In genomic region chr15:25922007-25922406, GRCm38 (mm10) we compare ENCODE assay signal across 22 mouse cellular contexts.
DNase-seq lines count a peak whose midpoint lies in the region; ATAC-seq and TF ChIP-seq lines count a peak whose summit lies in the region.
"Had no signal": no experiment of that assay in that cellular context is flagged by ENCODE, and none has a peak within 500 bp of the region (broad histone marks: within the 10 kb centered on the region; RNA-seq: fewer than 3 reads in every experiment).

No protein-coding gene starts in this region.

- peaks cover 3% of the 10 kb centered on the region for H3K4me1 ChIP-seq in heart, adult 2 months (ENCODE audit: control insufficient read depth, insufficient read depth, low read length)
- H3K4me1 ChIP-seq in kidney, adult 2 months (ENCODE audit: control insufficient read depth, insufficient read depth, low read length), result peaks cover 6% of the 10 kb centered on the region; the same call in 1 of the 2 replicates
- no peaks in the 10 kb centered on the region for H3K4me1 ChIP-seq in kidney, embryonic 14.5 days (ENCODE audit: control insufficient read depth, insufficient read depth, low read length)
- H3K4me1 ChIP-seq: embryonic facial prominence, embryonic 15.5 days; hindbrain, embryonic 12.5 days had no signal

- H3K4me3 ChIP-seq in heart, adult 2 months, result no peak overlapping the region
- H3K4me3 ChIP-seq in kidney, adult 2 months (ENCODE audit: insufficient read depth, low read depth, low read length), result no peak overlapping the region
- H3K4me3 ChIP-seq in kidney, embryonic 14.5 days (ENCODE audit: low read length), result no peak overlapping the region
- H3K4me3 ChIP-seq: embryonic facial prominence, embryonic 15.5 days; erythroblast, embryonic 14.5 days; forebrain, embryonic 10.5 days; heart, embryonic 15.5 days; hindbrain, embryonic 12.5 days had no signal

- ATAC-seq in kidney, embryonic 14.5 days (ENCODE audit: low FRiP score, low TSS enrichment), result no peak
- ATAC-seq: forebrain, embryonic 14.5 days; hindbrain, embryonic 16.5 days had no signal

- no peak for TF ChIP-seq POLR2A in heart, adult 2 months (IDR thresholded peaks at IDR 0.05; ENCODE audit: insufficient read depth, low read depth, low read length)
- TF ChIP-seq POLR2A in kidney, adult 2 months (IDR thresholded peaks at IDR 0.05; ENCODE audit: low read depth, low read length), result no peak

- H3K27ac ChIP-seq in heart, adult 2 months, result peak overlapping the region; percentile 17
- H3K27ac ChIP-seq in kidney, adult 2 months (ENCODE audit: insufficient read depth, low read depth, low read length), result no peak overlapping the region
- H3K27ac ChIP-seq in kidney, embryonic 14.5 days (ENCODE audit: low read depth, low read length), result no peak overlapping the region
- H3K27ac ChIP-seq: embryonic facial prominence, embryonic 15.5 days; forebrain, embryonic 10.5 days; heart, embryonic 15.5 days; hindbrain, embryonic 12.5 days had no signal

- H3K36me3 ChIP-seq in heart, adult 2 months (ENCODE audit: control insufficient read depth, insufficient read depth, low read length), result no peaks in the 10 kb centered on the region
- H3K36me3 ChIP-seq in kidney, adult 2 months (ENCODE audit: control insufficient read depth, insufficient read depth, low read length), result no peaks in the 10 kb centered on the region
- H3K36me3 ChIP-seq in kidney, embryonic 14.5 days (ENCODE audit: control insufficient read depth, insufficient read depth, low read length), result no peaks in the 10 kb centered on the region
- H3K36me3 ChIP-seq: embryonic facial prominence, embryonic 15.5 days; forebrain, embryonic 10.5 days; heart, embryonic 15.5 days; hindbrain, embryonic 12.5 days had no signal

- no peak overlapping the region for H3K9ac ChIP-seq in heart, adult 2 months (ENCODE audit: low read depth, low read length)
- no peak overlapping the region for H3K9ac ChIP-seq in kidney, embryonic 14.5 days (ENCODE audit: low read depth, low read length)
- H3K9ac ChIP-seq: embryonic facial prominence, embryonic 15.5 days; heart, embryonic 15.5 days; hindbrain, embryonic 12.5 days had no signal

- DNase-seq in heart, adult 2 months, result no peak
- DNase-seq in heart, adult 9 months (ENCODE audit: low spot score in 2 of 2), result no peak
- peak; percentile 49 for DNase-seq in kidney, adult 11 months
- DNase-seq in kidney, adult 2 months, result no peak
- DNase-seq in kidney, postnatal 14 days, result peak; percentile 43
- DNase-seq in ovary, postnatal 14 days (ENCODE audit: low spot score), result no peak
- DNase-seq: adrenal gland, postnatal 10 days; cerebellum, adult 11 months; cerebellum, adult 8-10 months; cerebellum, postnatal 14 days; embryo, embryonic 11 days; gastrocnemius, postnatal 36 days; heart, adult 18-20 months; heart, postnatal 4 days had no signal

- 55% methylated on average over 2 of the region's 2 CpGs for WGBS in heart, adult 2 months
- 53% methylated on average over 2 of the region's 2 CpGs for WGBS in kidney, adult 2 months
- WGBS in kidney, embryonic 14.5 days, result 57% methylated on average over 2 of the region's 2 CpGs

- no peak overlapping the region for H3K4me2 ChIP-seq in kidney, embryonic 14.5 days (replicated peaks; ENCODE audit: low read depth, low read length)
- H3K4me2 ChIP-seq: embryonic facial prominence, embryonic 15.5 days; heart, embryonic 15.5 days; hindbrain, embryonic 12.5 days had no signal

- intact Hi-C loops in heart, adult 2 months (cut with DNase I), result no loop called here

- H3K9me3 ChIP-seq in kidney, embryonic 14.5 days (ENCODE audit: control insufficient read depth, low read length), result no peaks in the 10 kb centered on the region
- H3K9me3 ChIP-seq: embryonic facial prominence, embryonic 15.5 days; forebrain, embryonic 10.5 days; heart, embryonic 15.5 days; hindbrain, embryonic 12.5 days had no signal

- TF ChIP-seq EP300 in heart, adult 2 months (IDR thresholded peaks at IDR 0.05; ENCODE audit: insufficient read depth, low read depth, low read length), result no peak

- H3K27me3 ChIP-seq in heart, adult 2 months (ENCODE audit: control insufficient read depth, insufficient read depth, low read length), result no peaks in the 10 kb centered on the region
- H3K27me3 ChIP-seq in kidney, adult 2 months (replicated peaks; ENCODE audit: control insufficient read depth, insufficient read depth, low read length), result no peaks in the 10 kb centered on the region
- no peaks in the 10 kb centered on the region for H3K27me3 ChIP-seq in kidney, embryonic 14.5 days (ENCODE audit: control insufficient read depth, insufficient read depth, low read length)
- H3K27me3 ChIP-seq: embryonic facial prominence, embryonic 15.5 days; heart, embryonic 15.5 days; hindbrain, embryonic 12.5 days had no signal

- TF ChIP-seq CTCF in heart, adult 2 months (IDR thresholded peaks at IDR 0.05), result no peak
- no peak for TF ChIP-seq CTCF in kidney, adult 2 months (conservative IDR thresholded peaks at IDR 0.05; ENCODE audit: insufficient read depth, insufficient read length, low read depth, low read length)

- no peaks in the 10 kb centered on the region for H3K79me2 ChIP-seq in heart, adult 2 months (replicated peaks; ENCODE audit: control insufficient read depth, insufficient read depth, low read length)

Comparison
In these comparisons a context has a peak if more than half of its experiments do, and no peak if none do; other contexts are left out.
1. DNase-seq: peak in kidney, adult 11 months (single experiment) and kidney, postnatal 14 days (single experiment); none in heart, adult 2 months (0 of 2), heart, adult 9 months (0 of 2), kidney, adult 2 months (single experiment) and ovary, postnatal 14 days (single experiment).